In genomic region chr5:113219876-113220275, GRCm38 (mm10) we compare ENCODE assay signal across 11 mouse cellular contexts. TPM values are rescaled to one million over a fixed set of nuclear protein-coding genes. Genes with fewer than 3 reads are reported as not detected.
DNase-seq lines count a peak whose midpoint lies in the region; ATAC-seq and TF ChIP-seq lines count a peak whose summit lies in the region.
"Had no signal": no experiment of that assay in that cellular context is flagged by ENCODE, and none has a peak within 500 bp of the region (broad histone marks: within the 10 kb centered on the region; RNA-seq: fewer than 3 reads in every experiment).

No protein-coding gene starts in this region.

- ATAC-seq in lung, embryonic 16.5 days (ENCODE audit: low read depth) = no peak
- no peak for ATAC-seq in limb, embryonic 12.5 days (ENCODE audit: insufficient number of reproducible peaks, insufficient read depth, low FRiP score, low TSS enrichment, low read depth)
- no peak for ATAC-seq in stomach, embryonic 14.5 days (ENCODE audit: insufficient number of reproducible peaks, insufficient read depth, low FRiP score, low read depth)

- H3K27me3 ChIP-seq in heart, adult 2 months (ENCODE audit: control insufficient read depth, insufficient read depth, low read length) = no peaks in the 10 kb centered on the region
- no peaks in the 10 kb centered on the region for H3K27me3 ChIP-seq in lung, embryonic 16.5 days (ENCODE audit: control insufficient read depth, insufficient read depth, low read depth, low read length)
- H3K27me3 ChIP-seq in limb, embryonic 12.5 days = peaks cover 39% of the 10 kb centered on the region
- H3K27me3 ChIP-seq in stomach, embryonic 14.5 days (ENCODE audit: control insufficient read depth, insufficient read depth, low read length) = no peaks in the 10 kb centered on the region

- 54% methylated on average over 7 of the region's 7 CpGs for WGBS in heart, adult 2 months
- WGBS in lung, embryonic 16.5 days = 45% methylated on average over 7 of the region's 7 CpGs
- 72% methylated on average over 7 of the region's 7 CpGs for WGBS in limb, embryonic 12.5 days
- WGBS in stomach, embryonic 14.5 days = 40% methylated on average over 7 of the region's 7 CpGs

- intact Hi-C loops in heart, adult 2 months (cut with DNase I) = loop anchor here (1.0 to 10.0 kb wide), 2 partner anchors 11 to 345 kb away; no protein-coding TSS in a partner anchor
- intact Hi-C loops in heart, postnatal 25 days (cut with DNase I) = no loop called here

- no peak overlapping the region; the same call in 1 of the 2 replicates for H3K9ac ChIP-seq in heart, adult 2 months (ENCODE audit: low read depth, low read length)
- H3K9ac ChIP-seq in lung, embryonic 16.5 days (ENCODE audit: low read length) = no peak overlapping the region
- H3K9ac ChIP-seq in limb, embryonic 12.5 days (replicated peaks) = no peak overlapping the region
- H3K9ac ChIP-seq in stomach, embryonic 14.5 days (replicated peaks; ENCODE audit: low read depth, low read length) = no peak overlapping the region; the same call in 1 of the 2 replicates

- H3K4me1 ChIP-seq in heart, adult 2 months (ENCODE audit: control insufficient read depth, insufficient read depth, low read length) = peaks cover 27% of the 10 kb centered on the region
- H3K4me1 ChIP-seq in lung, embryonic 16.5 days (replicated peaks; ENCODE audit: control insufficient read depth, insufficient read depth, low read length) = peaks cover 4% of the 10 kb centered on the region; the same call in 1 of the 2 replicates
- H3K4me1 ChIP-seq in limb, embryonic 12.5 days (replicated peaks) = peaks cover 3% of the 10 kb centered on the region; the same call in 1 of the 2 replicates
- peaks cover 12% of the 10 kb centered on the region; the same call in 1 of the 2 replicates for H3K4me1 ChIP-seq in stomach, embryonic 14.5 days (ENCODE audit: control insufficient read depth, insufficient read depth, low read length)

- no peak for TF ChIP-seq POLR2A in heart, adult 2 months (IDR thresholded peaks at IDR 0.05; ENCODE audit: insufficient read depth, low read depth, low read length)

- H3K4me3 ChIP-seq in heart, adult 2 months = peak overlapping the region; percentile 81; the same call in 1 of the 2 replicates
- H3K4me3 ChIP-seq in lung, embryonic 16.5 days (ENCODE audit: low read length) = peak overlapping the region; percentile 73
- H3K4me3 ChIP-seq in limb, embryonic 12.5 days (replicated peaks) = peak overlapping the region; percentile 54; the same call in 1 of the 2 replicates
- H3K4me3 ChIP-seq in stomach, embryonic 14.5 days (ENCODE audit: low read depth, low read length) = peak overlapping the region; percentile 65

- no peaks in the 10 kb centered on the region for H3K79me2 ChIP-seq in heart, adult 2 months (replicated peaks; ENCODE audit: control insufficient read depth, insufficient read depth, low read length)

- H3K4me2 ChIP-seq in lung, embryonic 16.5 days (ENCODE audit: low read depth, low read length) = peak overlapping the region; percentile 96
- H3K4me2 ChIP-seq in limb, embryonic 12.5 days = no peak overlapping the region
- H3K4me2 ChIP-seq in stomach, embryonic 14.5 days (replicated peaks; ENCODE audit: low read depth, low read length) = peak overlapping the region; percentile 98

- no peak for TF ChIP-seq CTCF in heart, adult 2 months (IDR thresholded peaks at IDR 0.05)

- TF ChIP-seq EP300 in heart, adult 2 months (IDR thresholded peaks at IDR 0.05; ENCODE audit: insufficient read depth, low read depth, low read length) = no peak

- peak overlapping the region; percentile 82 for H3K27ac ChIP-seq in heart, adult 2 months
- H3K27ac ChIP-seq in lung, embryonic 16.5 days (ENCODE audit: low read length) = no peak overlapping the region
- H3K27ac ChIP-seq in limb, embryonic 12.5 days = no peak overlapping the region
- H3K27ac ChIP-seq in stomach, embryonic 14.5 days (ENCODE audit: low read length) = no peak overlapping the region; the same call in 1 of the 2 replicates

- peaks cover 2% of the 10 kb centered on the region; the same call in 1 of the 2 replicates for H3K9me3 ChIP-seq in lung, embryonic 16.5 days (ENCODE audit: control insufficient read depth, low read length)
- no peaks in the 10 kb centered on the region for H3K9me3 ChIP-seq in limb, embryonic 12.5 days
- H3K9me3 ChIP-seq in stomach, embryonic 14.5 days (ENCODE audit: control insufficient read depth, low read depth, low read length) = no peaks in the 10 kb centered on the region

- no peaks in the 10 kb centered on the region for H3K36me3 ChIP-seq in heart, adult 2 months (ENCODE audit: control insufficient read depth, insufficient read depth, low read length)
- H3K36me3 ChIP-seq in lung, embryonic 16.5 days (ENCODE audit: control insufficient read depth, insufficient read depth, low read length) = no peaks in the 10 kb centered on the region
- no peaks in the 10 kb centered on the region for H3K36me3 ChIP-seq in limb, embryonic 12.5 days
- no peaks in the 10 kb centered on the region for H3K36me3 ChIP-seq in stomach, embryonic 14.5 days (ENCODE audit: control insufficient read depth, insufficient read depth, low read length)

- DNase-seq in heart, adult 2 months = no peak
- no peak for DNase-seq in heart, postnatal 25 days (ENCODE audit: low spot score)
- DNase-seq in lung, postnatal 25 days (ENCODE audit: low spot score) = no peak
- DNase-seq in spleen, adult 12 weeks (ENCODE audit: low spot score) = no peak
- no peak for DNase-seq in urinary bladder, postnatal 36 days (ENCODE audit: low spot score in 2 of 2)
- DNase-seq: cerebellum, adult 11 months; right cerebral cortex, postnatal 4 days had no signal

RNA-seq across cellular contexts. Expression of gene 2900026A02Rik, which starts 1.2 kb away (rescaled TPM):
- total RNA-seq in heart, adult 2 months (2021) = 10 to 100 TPM; 19.2 to 21.4 TPM
- 18.0 and 24.5 TPM in 2 replicates for polyA plus RNA-seq in heart, adult 2 months (2012; rRNA removed)
- total RNA-seq in heart, postnatal 25 days (2021) = 10 to 100 TPM; 21.3 to 26.1 TPM
- 12.6 TPM in 2 replicates for polyA plus RNA-seq in lung, embryonic 16.5 days (2015; fragmentation: Nextera tagmentation; extraction: Ambion mirVana)
- 3.2 and 4.9 TPM in 2 replicates for polyA plus RNA-seq in limb, embryonic 12.5 days (2016; fragmentation: Nextera tagmentation; extraction: Ambion mirVana)
- polyA plus RNA-seq in stomach, embryonic 14.5 days (2014; fragmentation: Nextera tagmentation; extraction: Ambion mirVana) = 9.2 and 10.2 TPM in 2 replicates

RNA-seq across cellular contexts. Expression of gene Tmem211, which starts 6.8 kb away (rescaled TPM):
- not detected for total RNA-seq in heart, adult 2 months (2021)
- not detected in 2 replicates for polyA plus RNA-seq in heart, adult 2 months (2012; rRNA removed)
- total RNA-seq in heart, postnatal 25 days (2021) = not detected
- not detected in 2 replicates for polyA plus RNA-seq in lung, embryonic 16.5 days (2015; fragmentation: Nextera tagmentation; extraction: Ambion mirVana)
- not detected in 2 replicates for polyA plus RNA-seq in limb, embryonic 12.5 days (2016; fragmentation: Nextera tagmentation; extraction: Ambion mirVana)
- polyA plus RNA-seq in stomach, embryonic 14.5 days (2014; fragmentation: Nextera tagmentation; extraction: Ambion mirVana) = not detected in 2 replicates
- total RNA-seq: layer of hippocampus, adult 2 months had no signal
